In the genomic region with DNA sequence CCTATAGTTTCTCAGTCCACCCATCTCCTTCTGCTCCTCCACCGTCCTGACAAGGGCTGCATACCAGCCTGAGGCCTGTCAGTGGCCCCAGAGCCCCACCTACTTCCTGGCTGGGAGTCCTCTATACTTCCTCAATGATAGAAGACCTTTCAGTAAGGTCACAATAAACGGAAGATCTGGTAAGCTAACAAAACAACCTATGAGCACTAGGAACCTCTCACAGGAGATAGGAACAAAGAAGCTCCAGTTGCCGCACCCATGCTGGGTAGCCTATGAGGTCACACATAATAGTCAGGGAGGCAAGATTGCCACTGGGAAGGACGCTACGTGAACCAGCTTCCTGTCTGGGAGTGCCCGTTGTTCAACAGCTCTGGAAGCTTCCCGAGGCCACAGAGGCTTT, we compare ENCODE assay signal across 8 mouse cellular contexts. TPM values are rescaled to one million over a fixed set of nuclear protein-coding genes. Genes with fewer than 3 reads are reported as not detected.
DNase-seq lines count a peak whose midpoint lies in the region; ATAC-seq and TF ChIP-seq lines count a peak whose summit lies in the region.

No protein-coding gene starts in this region.

- H3K4me3 ChIP-seq in intestine, postnatal 0 days (ENCODE audit: low read depth, low read length) = no peak overlapping the region

- no peak overlapping the region for H3K9ac ChIP-seq in intestine, postnatal 0 days (ENCODE audit: low read depth, low read length)

- no peaks in the 10 kb centered on the region for H3K9me3 ChIP-seq in intestine, postnatal 0 days (ENCODE audit: control insufficient read depth)

- no peaks in the 10 kb centered on the region for H3K36me3 ChIP-seq in intestine, postnatal 0 days (ENCODE audit: control insufficient read depth, insufficient read depth)

- TF ChIP-seq CTCF in intestine, postnatal 0 days (IDR thresholded peaks at IDR 0.05; ENCODE audit: low read depth) = no peak

- H3K4me2 ChIP-seq in intestine, postnatal 0 days (replicated peaks; ENCODE audit: low read depth) = no peak overlapping the region; the same call in 1 of the 2 replicates

- H3K27me3 ChIP-seq in intestine, postnatal 0 days (replicated peaks; ENCODE audit: control insufficient read depth, insufficient read depth, low read length) = no peaks in the 10 kb centered on the region

- peak; percentile 83 for ATAC-seq in intestine, postnatal 0 days
- ATAC-seq in megakaryocyte progenitor cell, adult 5-6 weeks (replicated peaks; ENCODE audit: poor library complexity) = peak; percentile 90

- intact Hi-C loops in heart, postnatal 25 days (cut with DNase I) = no loop called here
- intact Hi-C loops in gastrocnemius, postnatal 36 days (cut with DNase I) = no loop called here

- DNase-seq in heart, adult 8-10 months (ENCODE audit: low spot score) = peak; percentile 26
- no peak for DNase-seq in heart, postnatal 25 days (ENCODE audit: low spot score)
- peak; percentile 17 for DNase-seq in ES-CJ7 (ENCODE audit: low read depth, low spot score)
- no peak for DNase-seq in c-Kit-positive CD71-positive TER-119-positive erythroid progenitor cells, embryonic 14.5 days (ENCODE audit: low spot score)
- no peak for DNase-seq in gastrocnemius, postnatal 36 days
- DNase-seq in layer of hippocampus, adult 9-11 months = no peak

- peak overlapping the region; percentile 66 for H3K27ac ChIP-seq in intestine, postnatal 0 days (ENCODE audit: low read depth, low read length)

- 34% methylated on average over 7 of the region's 7 CpGs for WGBS in intestine, postnatal 0 days

- H3K4me1 ChIP-seq in intestine, postnatal 0 days (replicated peaks; ENCODE audit: control insufficient read depth, insufficient read depth, low read length) = peaks cover 18% of the 10 kb centered on the region

RNA-seq across cellular contexts. Expression of a gene that starts 58.1 kb away (rescaled TPM):
- total RNA-seq in heart, adult 8-10 months (2022) = 10 to 100 TPM; 17.0 to 21.3 (median 18.8) TPM
- total RNA-seq in heart, postnatal 25 days (2021) = 10 to 100 TPM; 21.6 to 22.3 TPM
- 4.2 and 5.7 TPM in 2 replicates for polyA plus RNA-seq in intestine, postnatal 0 days (2015; fragmentation: Nextera tagmentation; extraction: Ambion mirVana)
- total RNA-seq in megakaryocyte progenitor cell, adult 5-6 weeks (2015) = 26.6 and 29.2 TPM in 2 replicates
- 19.8 and 30.1 TPM in 2 replicates for total RNA-seq in megakaryocyte progenitor cell, adult 5-6 weeks (2017)
- 10 to 100 TPM; 17.5 to 17.8 TPM for total RNA-seq in gastrocnemius, postnatal 36 days (2021)

Comparison
In these comparisons a context has a peak if more than half of its experiments do, and no peak if none do; other contexts are left out.
1. DNase-seq: peak in heart, adult 8-10 months (single experiment) and ES-CJ7 (single experiment); none in heart, postnatal 25 days (single experiment), c-Kit-positive CD71-positive TER-119-positive erythroid progenitor cells, embryonic 14.5 days (single experiment), gastrocnemius, postnatal 36 days (0 of 2) and layer of hippocampus, adult 9-11 months (single experiment).